In the genomic region with DNA sequence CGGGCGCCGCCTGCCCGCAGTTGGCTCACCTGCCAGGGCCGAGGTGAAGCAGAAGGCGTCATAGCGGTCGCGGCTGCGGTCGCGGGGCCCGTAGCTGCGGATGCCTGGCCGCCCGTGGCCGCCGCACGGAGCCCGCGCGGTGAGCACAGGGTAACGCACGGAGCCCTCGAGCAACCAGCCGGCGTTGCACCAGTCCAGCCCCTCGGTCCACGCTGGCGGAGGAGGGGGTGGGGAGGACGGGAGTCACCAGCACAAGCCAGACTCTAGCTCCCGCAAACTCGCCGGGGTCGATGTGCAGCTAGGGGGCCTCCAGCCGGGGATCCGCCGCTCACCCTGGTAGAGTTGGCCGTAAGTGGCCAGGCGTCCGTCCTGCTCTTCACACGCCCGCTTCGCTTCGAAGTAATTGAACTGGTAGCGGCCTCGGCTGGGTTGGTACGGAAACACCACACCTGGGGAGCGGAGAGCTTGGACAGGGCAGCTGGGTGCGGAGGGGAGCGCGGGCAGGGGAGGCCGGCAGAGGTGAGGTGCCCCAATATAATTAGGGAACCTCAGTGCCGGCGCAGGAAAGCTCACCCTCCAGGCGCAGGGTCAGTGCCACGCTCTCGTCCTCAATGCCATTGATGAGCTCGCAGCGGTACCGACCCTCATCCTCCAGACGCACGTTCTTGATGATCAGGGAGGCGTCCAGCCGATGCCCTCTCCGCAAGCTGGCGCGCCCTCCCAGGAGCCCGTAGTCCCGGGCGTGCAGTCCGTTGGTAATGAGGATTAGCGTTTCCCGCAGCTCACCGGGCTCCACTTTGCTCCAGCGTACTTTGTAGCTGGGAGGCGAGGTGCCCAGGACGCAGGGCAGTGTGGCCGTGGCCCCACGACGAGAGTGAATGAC, we compare ENCODE assay signal across 10 mouse cellular contexts. TPM values are rescaled to one million over a fixed set of nuclear protein-coding genes. Genes with fewer than 3 reads are reported as not detected.
DNase-seq lines count a peak whose midpoint lies in the region; ATAC-seq and TF ChIP-seq lines count a peak whose summit lies in the region.
"Had no signal": no experiment of that assay in that cellular context is flagged by ENCODE, and none has a peak within 500 bp of the region (broad histone marks: within the 10 kb centered on the region; RNA-seq: fewer than 3 reads in every experiment).

No protein-coding gene starts in this region.

- H3K4me1 ChIP-seq in heart, adult 2 months (ENCODE audit: control insufficient read depth, insufficient read depth, low read length): no peaks in the 10 kb centered on the region
- H3K4me1 ChIP-seq in hindbrain, embryonic 16.5 days (ENCODE audit: control insufficient read depth, insufficient read depth, low read depth, low read length): peaks cover 16% of the 10 kb centered on the region
- H3K4me1 ChIP-seq in midbrain, embryonic 12.5 days: peaks cover 19% of the 10 kb centered on the region

- no peak for TF ChIP-seq EP300 in heart, adult 2 months (IDR thresholded peaks at IDR 0.05; ENCODE audit: insufficient read depth, low read depth, low read length)

- H3K36me3 ChIP-seq in heart, adult 2 months (ENCODE audit: control insufficient read depth, insufficient read depth, low read length): no peaks in the 10 kb centered on the region
- H3K36me3 ChIP-seq in hindbrain, embryonic 16.5 days (ENCODE audit: control insufficient read depth, insufficient read depth, low read length): no peaks in the 10 kb centered on the region
- no peaks in the 10 kb centered on the region for H3K36me3 ChIP-seq in midbrain, embryonic 12.5 days

- H3K4me2 ChIP-seq in hindbrain, embryonic 16.5 days (ENCODE audit: low read length): peak overlapping the region; percentile 90
- H3K4me2 ChIP-seq in midbrain, embryonic 12.5 days (replicated peaks): peak overlapping the region; percentile 98

- peak overlapping the region; percentile 71 for H3K9ac ChIP-seq in heart, adult 2 months (ENCODE audit: low read depth, low read length)
- peak overlapping the region; percentile 71 for H3K9ac ChIP-seq in hindbrain, embryonic 16.5 days (ENCODE audit: low read depth, low read length)
- peak overlapping the region; percentile 52; the same call in 1 of the 2 replicates for H3K9ac ChIP-seq in midbrain, embryonic 12.5 days (replicated peaks)

- WGBS in heart, adult 2 months: under 1% methylated on average over 80 of the region's 81 CpGs
- under 1% methylated on average over 81 of the region's 81 CpGs for WGBS in hindbrain, embryonic 16.5 days
- under 1% methylated on average over 81 of the region's 81 CpGs for WGBS in midbrain, embryonic 12.5 days

- peak overlapping the region; percentile 74 for H3K4me3 ChIP-seq in heart, adult 2 months
- peak overlapping the region; percentile 62 for H3K4me3 ChIP-seq in hindbrain, embryonic 16.5 days (ENCODE audit: low read length)
- H3K4me3 ChIP-seq in midbrain, embryonic 12.5 days: peak overlapping the region; percentile 57

- H3K79me2 ChIP-seq in heart, adult 2 months (replicated peaks; ENCODE audit: control insufficient read depth, insufficient read depth, low read length): no peaks in the 10 kb centered on the region

- ATAC-seq in hindbrain, embryonic 16.5 days: peak; percentile 79
- ATAC-seq in midbrain, embryonic 12.5 days (ENCODE audit: low FRiP score, low read depth): peak; percentile 80

- intact Hi-C loops in heart, adult 2 months (cut with DNase I): no loop called here

- no peak for TF ChIP-seq POLR2A in heart, adult 2 months (IDR thresholded peaks at IDR 0.05; ENCODE audit: insufficient read depth, low read depth, low read length)

- peak in 1 of 2 experiments; percentile 26 for DNase-seq in heart, adult 2 months
- no peak for DNase-seq in heart, adult 18-20 months
- peak; percentile 8 for DNase-seq in urinary bladder, postnatal 25 days (ENCODE audit: low spot score)
- no peak for DNase-seq in urinary bladder, postnatal 36 days (ENCODE audit: low spot score in 2 of 2)
- DNase-seq in T-cell, adult 2 months (ENCODE audit: low spot score): no peak
- no peak for DNase-seq in left cerebral cortex, adult 11 months (ENCODE audit: low spot score)

- H3K9me3 ChIP-seq in hindbrain, embryonic 16.5 days (ENCODE audit: control insufficient read depth, low read length): peaks cover 6% of the 10 kb centered on the region
- H3K9me3 ChIP-seq in midbrain, embryonic 12.5 days: peaks cover 2% of the 10 kb centered on the region; the same call in 1 of the 2 replicates

- peak; percentile 24 for TF ChIP-seq CTCF in heart, adult 2 months (IDR thresholded peaks at IDR 0.05)

- H3K27me3 ChIP-seq in heart, adult 2 months (ENCODE audit: control insufficient read depth, insufficient read depth, low read length): peaks cover 18% of the 10 kb centered on the region
- peaks cover 51% of the 10 kb centered on the region for H3K27me3 ChIP-seq in hindbrain, embryonic 16.5 days (replicated peaks; ENCODE audit: control insufficient read depth, insufficient read depth, low read length)
- peaks cover 84% of the 10 kb centered on the region for H3K27me3 ChIP-seq in midbrain, embryonic 12.5 days

- no peak overlapping the region for H3K27ac ChIP-seq in heart, adult 2 months
- no peak overlapping the region for H3K27ac ChIP-seq in hindbrain, embryonic 16.5 days (ENCODE audit: low read depth, low read length)
- no peak overlapping the region for H3K27ac ChIP-seq in midbrain, embryonic 12.5 days (replicated peaks)

RNA-seq across cellular contexts. Expression of a gene that starts 4.0 kb away (rescaled TPM):
- not detected for total RNA-seq in heart, adult 2 months (2021)
- not detected in 2 replicates for polyA plus RNA-seq in heart, adult 2 months (2012; rRNA removed)
- not detected for total RNA-seq in heart, adult 18-20 months (2021)
- polyA plus RNA-seq in hindbrain, embryonic 16.5 days (2015; fragmentation: Nextera tagmentation; extraction: Ambion mirVana): 0.30 and 0.66 TPM in 2 replicates
- polyA plus RNA-seq in midbrain, embryonic 12.5 days (2016; fragmentation: Nextera tagmentation; extraction: Ambion mirVana): 0.13 and 0.43 TPM in 2 replicates
- total RNA-seq: hematopoietic stem cell, adult 5-6 weeks; MEL had no signal

RNA-seq across cellular contexts. Expression of a gene that starts 19.5 kb away (rescaled TPM):
- total RNA-seq in heart, adult 2 months (2021): 1 to 10 TPM; 9.5 to 9.9 TPM
- polyA plus RNA-seq in heart, adult 2 months (2012; rRNA removed): 4.3 and 8.5 TPM in 2 replicates
- 10 to 100 TPM; 10.9 to 12.3 TPM for total RNA-seq in heart, adult 18-20 months (2021)
- polyA plus RNA-seq in hindbrain, embryonic 16.5 days (2015; fragmentation: Nextera tagmentation; extraction: Ambion mirVana): 34.9 and 35.8 TPM in 2 replicates
- polyA plus RNA-seq in midbrain, embryonic 12.5 days (2016; fragmentation: Nextera tagmentation; extraction: Ambion mirVana): 26.5 and 27.1 TPM in 2 replicates

RNA-seq across cellular contexts. Expression of a gene that starts 23.4 kb away (rescaled TPM):
- under 1 TPM in 1 of 2 experiments, not detected in 1; 0.09 TPM for total RNA-seq in heart, adult 2 months (2021)
- polyA plus RNA-seq in heart, adult 2 months (2012; rRNA removed): 0.32 and 0.55 TPM in 2 replicates
- total RNA-seq in heart, adult 18-20 months (2021): under 1 TPM in 1 of 2 experiments, not detected in 1; 0.32 TPM
- polyA plus RNA-seq in hindbrain, embryonic 16.5 days (2015; fragmentation: Nextera tagmentation; extraction: Ambion mirVana): 150 and 186 TPM in 2 replicates
- 0.63 and 1.1 TPM in 2 replicates for polyA plus RNA-seq in midbrain, embryonic 12.5 days (2016; fragmentation: Nextera tagmentation; extraction: Ambion mirVana)
- total RNA-seq: hematopoietic stem cell, adult 5-6 weeks; MEL had no signal

RNA-seq across cellular contexts. Expression of a gene that starts 34.9 kb away (rescaled TPM):
- total RNA-seq in heart, adult 2 months (2021): 10 to 100 TPM; 70.6 to 81.9 TPM
- 86.6 and 96.7 TPM in 2 replicates for polyA plus RNA-seq in heart, adult 2 months (2012; rRNA removed)
- 10 to 100 TPM; 90.7 to 95.9 TPM for total RNA-seq in heart, adult 18-20 months (2021)
- 158 and 170 TPM in 2 replicates for polyA plus RNA-seq in hindbrain, embryonic 16.5 days (2015; fragmentation: Nextera tagmentation; extraction: Ambion mirVana)
- polyA plus RNA-seq in midbrain, embryonic 12.5 days (2016; fragmentation: Nextera tagmentation; extraction: Ambion mirVana): 124 and 128 TPM in 2 replicates

RNA-seq across cellular contexts. Expression of a gene that starts 52.6 kb away (rescaled TPM):
- total RNA-seq in heart, adult 2 months (2021): 10 to 100 TPM; 14.7 to 22.8 TPM
- 6.2 and 10.0 TPM in 2 replicates for polyA plus RNA-seq in heart, adult 2 months (2012; rRNA removed)
- 10 to 100 TPM; 12.5 to 24.8 TPM for total RNA-seq in heart, adult 18-20 months (2021)
- 15.6 and 20.2 TPM in 2 replicates for polyA plus RNA-seq in hindbrain, embryonic 16.5 days (2015; fragmentation: Nextera tagmentation; extraction: Ambion mirVana)
- 183 and 196 TPM in 2 replicates for polyA plus RNA-seq in midbrain, embryonic 12.5 days (2016; fragmentation: Nextera tagmentation; extraction: Ambion mirVana)
- total RNA-seq: MEL had no signal

Comparison
In these comparisons a context has a peak if more than half of its experiments do, and no peak if none do; other contexts are left out.
1. RNA of a gene that starts 23.4 kb away (polyA plus RNA-seq): 150 to 186 TPM in hindbrain, embryonic 16.5 days; 0.63 to 1.1 TPM in midbrain, embryonic 12.5 days and 0.32 to 0.55 TPM in heart, adult 2 months; every median in the first group is over 10 times any median in the second.
2. Peak in every context shown above with its lines, with median percentiles within 50 percentile points of each other: H3K4me3 ChIP-seq and H3K9ac ChIP-seq.